Mouse (Mus musculus): ENCODE data around the gene Dnajc3.

The Dnajc3 gene

DNA sequence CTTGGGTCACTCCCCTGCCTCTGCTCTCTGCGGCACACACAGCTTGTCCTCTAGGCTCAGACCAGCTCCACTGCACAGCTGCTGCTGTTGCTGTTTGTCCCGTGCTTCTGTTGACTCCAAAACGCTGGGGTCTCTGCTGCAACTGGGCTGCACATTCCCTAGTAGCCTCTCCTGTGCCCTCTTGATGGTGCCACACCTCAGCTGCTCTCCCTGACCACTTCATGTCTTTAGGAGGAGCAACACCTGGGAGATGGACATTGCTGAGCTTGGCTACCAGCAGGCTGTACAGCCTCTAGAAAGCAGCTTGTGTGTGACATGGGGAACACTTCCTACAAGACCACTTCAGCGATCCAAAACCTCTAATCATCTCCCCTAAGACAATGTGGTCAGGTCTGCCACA lies 46.4 kb downstream of the Dnajc3 start:
- DNase-seq = no peak

DNA sequence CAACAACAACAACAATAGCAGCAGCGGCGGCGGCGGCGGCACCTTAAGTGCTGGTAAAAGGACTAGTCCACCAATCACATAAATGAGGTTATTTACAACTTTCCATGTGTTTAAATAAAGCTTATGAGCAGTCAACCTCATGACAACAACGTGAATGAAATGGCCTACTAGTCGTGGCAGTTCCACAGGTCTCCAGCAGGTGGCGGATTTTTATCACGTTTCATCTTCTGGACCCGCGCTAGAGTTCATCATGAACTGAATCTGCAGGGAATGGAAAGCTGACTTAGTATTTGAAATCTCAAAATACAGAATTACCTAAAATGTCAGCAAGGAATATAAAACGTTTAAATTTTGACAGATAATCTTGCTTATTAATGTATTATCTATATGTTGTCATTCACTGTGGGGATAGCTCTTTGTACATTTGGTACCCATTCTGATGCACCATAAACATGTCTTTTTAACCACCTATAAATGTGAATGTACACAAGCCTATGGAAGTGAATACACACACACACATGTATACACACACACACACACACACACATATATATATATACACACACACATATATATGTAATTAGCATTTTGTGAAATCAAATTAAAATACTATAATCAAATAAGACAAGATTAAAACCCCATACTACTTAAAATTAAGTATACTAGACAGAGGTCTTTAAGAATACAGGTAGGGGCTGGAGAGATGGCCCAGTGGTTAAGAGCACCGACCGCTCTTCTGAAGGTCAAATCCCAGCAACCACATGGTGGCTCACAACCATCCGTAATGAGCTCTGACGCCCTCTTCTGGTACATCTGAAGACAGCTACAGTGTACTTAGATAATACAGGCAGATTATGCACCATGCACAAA lies 49.1 kb downstream of the Dnajc3 start:
- DNase-seq = peak; percentile 80 to 82

DNA sequence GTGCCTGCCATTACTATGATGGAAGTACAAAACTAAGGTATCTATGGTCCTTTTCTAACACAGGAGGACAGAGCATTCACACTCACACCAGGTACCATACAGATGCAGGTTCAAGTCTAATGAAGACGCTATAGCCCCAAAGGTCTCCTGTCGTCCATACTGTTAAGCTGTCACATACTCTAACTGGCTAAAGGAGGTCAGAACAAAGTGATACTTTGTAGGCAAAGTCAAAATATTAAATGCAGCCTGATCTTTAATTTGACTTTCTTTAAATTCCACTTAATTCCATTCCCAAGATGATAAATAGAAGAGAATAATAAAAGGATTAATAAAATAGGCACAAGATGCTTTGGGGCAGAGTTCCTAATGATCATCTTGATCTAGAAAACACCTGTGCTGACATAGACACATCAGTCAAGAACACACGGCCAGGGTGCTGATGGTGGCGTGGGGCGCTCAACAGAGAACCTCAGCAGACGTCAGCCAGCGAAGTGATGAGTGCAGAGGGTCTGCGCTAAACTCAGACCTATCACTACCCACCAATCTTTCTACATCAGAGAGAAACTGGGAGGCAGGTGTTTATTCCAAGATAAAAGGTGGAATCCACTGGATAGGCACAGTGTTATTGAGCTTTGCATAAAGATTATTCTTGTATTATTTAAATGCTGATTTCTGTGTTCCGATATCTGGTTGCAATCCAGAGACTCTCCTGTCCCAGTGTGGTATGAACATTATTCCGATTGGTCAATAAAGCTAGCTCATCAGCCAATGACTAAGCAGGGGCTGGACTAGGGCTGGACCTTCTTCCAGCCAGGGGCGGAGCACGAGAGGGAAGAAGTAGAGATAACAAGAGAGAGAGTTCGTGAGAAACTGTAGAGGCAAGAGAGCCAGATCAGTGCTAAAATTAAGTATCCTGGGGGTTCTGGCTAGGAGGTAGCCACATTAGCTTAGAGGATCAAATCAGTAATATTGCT lies 50.0 kb downstream of the Dnajc3 start:
- DNase-seq = no peak

DNA sequence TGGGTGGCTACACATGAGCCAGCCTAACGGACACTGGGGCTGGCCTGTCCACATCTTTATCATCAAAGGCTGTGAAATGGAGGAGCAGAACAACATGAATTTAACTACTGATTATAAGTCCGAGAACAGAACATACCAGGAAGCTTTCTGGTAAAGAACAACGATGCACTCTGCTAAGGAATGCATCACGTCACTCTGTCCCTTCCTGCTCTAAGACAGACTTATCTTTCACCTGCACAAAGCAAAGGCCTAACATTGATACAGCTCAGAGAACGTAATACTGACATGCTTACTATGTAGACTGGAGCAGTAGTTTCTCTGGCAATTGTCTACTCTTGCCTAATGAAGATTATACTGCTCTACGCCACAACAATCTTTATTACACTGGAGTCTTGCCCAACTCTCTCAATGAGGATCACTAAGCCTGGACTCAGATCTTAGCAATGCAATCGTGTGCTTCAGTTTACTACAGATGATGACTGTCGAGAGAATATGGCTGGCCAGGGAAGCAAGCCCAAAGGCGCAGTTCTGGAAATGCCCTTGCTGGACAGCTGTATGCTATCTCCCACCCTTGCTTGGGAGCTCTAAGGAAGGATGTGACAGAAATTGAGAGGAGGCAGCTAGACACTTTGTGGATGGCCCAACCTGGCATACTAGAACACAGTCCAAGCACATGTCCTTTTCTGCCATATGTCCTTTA lies 57.6 kb downstream of the Dnajc3 start:
- DNase-seq = no peak

DNA sequence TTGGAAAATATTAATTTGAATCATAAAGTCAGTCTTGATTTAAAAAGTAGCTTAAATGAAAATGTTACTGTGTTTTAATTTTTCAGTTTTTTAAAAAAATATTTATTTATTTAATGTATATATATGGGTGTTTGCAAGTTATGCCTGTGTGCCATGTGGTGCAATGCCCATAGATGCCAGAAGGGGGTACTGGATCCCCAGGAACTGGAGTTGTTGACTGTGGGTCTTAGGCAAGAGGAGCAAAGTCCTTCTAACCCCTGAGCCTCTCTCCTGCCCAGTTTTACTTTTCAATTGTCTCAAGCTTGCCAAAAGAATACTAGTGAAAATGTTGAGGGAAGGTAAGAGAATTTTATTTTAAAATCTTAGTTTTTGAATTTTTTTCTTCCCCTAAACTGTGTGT lies 65.5 kb downstream of the Dnajc3 start:
- peak; percentile 69 to 75 for DNase-seq

DNA sequence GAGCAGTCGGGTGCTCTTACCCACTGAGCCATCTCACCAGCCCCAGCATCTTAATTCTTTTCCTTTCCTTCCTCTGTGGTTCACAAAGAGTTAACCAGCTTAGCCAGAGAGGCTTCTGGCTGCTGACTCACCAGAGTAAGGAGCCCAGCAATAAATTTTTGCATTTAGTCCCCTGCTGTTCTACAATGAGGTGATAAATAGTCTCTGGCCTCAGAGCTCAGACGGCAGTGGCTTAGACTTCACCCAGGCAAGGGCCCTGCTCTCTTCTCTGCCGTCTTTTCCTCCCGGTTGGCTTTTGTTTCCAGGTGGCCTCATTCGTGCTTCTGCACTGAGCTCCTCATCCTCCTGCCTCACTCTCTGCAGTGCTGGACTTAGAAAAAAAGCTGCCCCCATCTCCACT lies 68.1 kb downstream of the Dnajc3 start:
- no peak for DNase-seq

DNA sequence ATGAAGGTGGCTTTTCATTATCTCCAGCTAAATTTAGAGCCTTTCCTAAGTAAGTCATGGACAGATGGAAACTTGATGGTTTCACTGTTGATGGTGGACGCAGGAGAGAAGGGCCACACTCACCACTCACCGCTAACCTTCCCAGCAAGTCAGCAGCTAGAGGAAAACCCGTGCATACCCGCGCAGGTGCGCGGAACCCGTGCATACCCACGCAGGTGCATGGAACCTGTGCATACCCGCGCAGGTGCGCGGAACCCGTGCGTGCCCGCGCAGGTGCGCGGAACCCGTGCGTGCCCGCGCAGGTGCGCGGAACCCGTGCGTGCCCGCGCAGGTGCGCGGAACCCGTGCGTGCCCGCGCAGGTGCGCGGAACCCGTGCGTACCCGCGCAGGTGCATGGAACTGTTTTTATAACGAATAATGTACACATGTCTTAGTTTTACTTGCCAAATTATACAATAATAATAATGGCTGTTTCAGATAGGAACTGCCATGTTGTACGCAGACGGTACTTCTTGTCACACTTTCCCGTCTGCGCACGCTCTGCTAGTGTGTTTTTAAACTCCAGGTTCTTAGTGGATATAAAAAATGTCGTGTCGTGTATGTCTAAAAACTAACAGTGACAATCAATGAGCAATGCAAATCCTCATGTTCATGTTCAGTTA lies 68.8 kb downstream of the Dnajc3 start:
- peak; percentile 46 to 47 for DNase-seq

DNA sequence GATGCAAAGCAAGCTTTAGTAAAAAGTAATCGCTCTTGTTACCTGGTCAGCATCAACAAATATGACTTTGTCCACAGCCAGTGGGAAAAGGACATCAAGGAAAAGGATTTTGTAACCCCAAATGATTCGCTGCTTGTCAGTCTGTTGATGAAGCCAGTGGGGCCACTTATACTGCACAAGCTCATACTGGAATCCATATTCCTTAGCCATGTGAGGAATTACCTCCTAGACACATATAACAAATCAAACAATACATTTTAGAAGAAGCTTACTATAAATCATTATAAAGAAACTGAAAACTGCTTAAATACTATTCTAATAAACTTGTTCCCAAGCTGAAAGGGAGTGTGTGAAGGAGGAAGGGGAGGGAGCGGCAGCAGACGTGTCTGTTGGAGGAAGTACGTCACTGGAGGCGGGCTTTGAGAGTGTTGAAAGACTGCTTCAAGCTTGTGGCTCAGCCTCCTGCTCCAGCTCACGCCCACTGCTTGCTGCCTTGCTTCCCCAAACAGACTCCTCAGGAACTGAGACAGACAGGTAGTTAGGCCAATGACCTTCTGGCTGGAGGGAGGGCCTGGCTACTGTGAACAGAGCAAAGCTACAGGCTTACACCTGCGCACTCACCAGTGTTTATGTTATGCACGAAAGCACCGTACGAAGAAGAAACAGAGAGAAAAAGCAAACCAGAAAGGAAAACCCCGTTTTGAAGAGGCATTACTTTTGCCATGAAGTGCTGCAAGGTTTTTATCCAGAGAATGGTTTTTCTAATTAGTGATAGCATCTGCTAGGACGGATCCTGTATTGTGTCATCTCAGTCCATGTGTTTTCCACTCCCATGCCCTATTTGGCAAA lies 69.6 kb downstream of the Dnajc3 start:
- peak; percentile 95 for DNase-seq

DNA sequence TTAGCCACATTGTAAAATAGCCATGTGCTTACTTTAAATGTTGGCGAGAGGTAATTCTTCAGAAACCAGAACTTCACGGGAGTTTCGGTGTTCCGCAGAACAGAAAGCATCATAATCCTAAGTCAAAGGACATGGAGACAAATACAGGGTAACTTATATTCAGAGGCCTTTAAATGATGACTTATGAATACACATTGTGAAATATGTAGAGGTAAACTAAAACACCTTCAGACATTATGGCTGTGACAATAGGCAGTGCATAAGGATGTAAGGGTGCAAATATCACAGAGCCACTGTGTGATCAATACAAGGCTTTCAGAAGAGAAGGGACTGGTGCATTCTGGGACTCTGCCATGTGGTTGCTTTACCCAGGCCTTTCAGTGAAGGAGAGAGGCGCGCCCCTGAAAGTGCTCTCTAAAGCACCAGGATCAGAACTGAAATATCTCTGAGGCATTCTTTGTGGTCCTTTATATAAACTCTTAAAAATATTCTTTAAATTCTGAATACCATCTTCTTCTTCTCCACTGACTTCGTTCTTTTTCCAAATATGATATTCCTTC lies 70.3 kb downstream of the Dnajc3 start:
- peak in 1 of 2 experiments; percentile 11 for DNase-seq

DNA sequence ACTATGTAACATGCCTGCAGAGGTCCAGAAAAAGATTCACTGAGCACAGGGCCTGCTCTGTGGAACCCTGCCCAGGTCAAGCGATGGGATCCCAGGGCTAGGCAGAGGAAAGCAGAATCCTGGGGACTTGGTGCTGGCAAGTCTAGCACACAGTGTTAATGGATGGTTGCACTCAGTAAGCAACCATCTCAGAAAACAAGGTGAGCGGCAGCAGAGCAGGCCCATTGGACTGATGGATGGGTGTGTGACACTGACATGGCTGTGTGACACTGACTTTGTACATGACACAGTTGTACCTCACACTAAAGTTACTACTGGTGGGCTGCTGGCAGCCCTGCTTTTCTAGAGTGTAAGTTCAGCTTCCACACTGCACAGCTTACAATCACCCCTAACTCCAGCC lies 71.8 kb downstream of the Dnajc3 start:
- DNase-seq = no peak

DNA sequence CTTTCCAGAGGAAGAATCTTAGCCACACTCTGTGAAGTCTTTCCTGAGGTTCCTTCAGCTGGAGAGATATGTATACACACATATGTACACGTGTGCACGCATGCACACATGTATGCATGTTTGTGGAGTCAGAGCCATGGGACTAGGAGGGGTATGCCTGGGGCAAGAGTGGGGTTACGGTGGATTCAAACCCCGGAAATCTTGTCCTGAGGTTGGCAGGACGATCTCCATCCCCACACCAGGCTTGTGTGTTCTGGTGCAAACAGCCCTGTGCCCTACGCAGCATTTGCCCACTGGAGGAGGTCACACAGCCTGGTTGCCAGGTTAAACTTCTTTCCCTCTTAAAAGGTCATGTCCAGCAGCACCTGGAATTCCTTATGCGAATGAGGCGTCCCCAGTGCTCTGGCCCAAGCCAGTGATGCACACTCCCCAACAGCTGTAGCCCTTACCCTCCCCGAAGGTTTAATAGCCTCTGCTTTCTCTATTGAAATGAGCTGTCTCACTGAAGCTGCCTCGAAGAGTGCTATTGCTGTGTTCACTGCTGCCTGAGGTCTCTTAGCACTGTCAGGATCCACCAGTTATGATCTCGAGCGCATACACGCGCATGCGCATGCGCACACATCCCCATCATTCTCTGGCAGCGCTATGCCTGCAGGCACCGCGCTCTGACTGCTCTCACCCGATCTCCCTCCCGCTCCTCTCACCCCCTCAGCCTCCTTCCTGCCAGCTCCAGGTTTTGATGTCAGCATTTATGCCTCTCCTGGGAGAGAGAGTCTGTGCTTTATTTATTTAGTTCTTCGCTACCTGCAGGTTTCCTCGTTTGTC lies 75.0 kb downstream of the Dnajc3 start:
- peak; percentile 52 to 57 for DNase-seq

DNA sequence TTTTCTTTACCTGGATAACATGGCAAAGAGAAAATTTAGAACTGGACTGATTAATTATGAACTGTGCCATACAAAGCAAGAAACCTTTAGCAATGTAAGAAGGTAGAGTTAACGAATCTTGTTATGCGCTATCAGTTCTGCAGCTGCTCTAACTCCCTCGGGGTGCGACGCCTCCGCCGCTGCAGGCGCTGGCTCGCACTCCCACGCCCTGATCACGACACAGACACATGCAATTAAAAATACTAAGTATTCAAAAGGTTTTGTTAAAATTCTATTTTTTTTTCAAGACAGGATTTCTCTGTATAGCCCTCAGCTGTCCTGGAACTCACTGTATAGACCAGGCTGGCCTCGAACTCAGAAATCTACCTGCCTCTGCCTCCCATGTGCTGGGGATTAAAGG lies 75.8 kb downstream of the Dnajc3 start:
- DNase-seq = no peak

DNA sequence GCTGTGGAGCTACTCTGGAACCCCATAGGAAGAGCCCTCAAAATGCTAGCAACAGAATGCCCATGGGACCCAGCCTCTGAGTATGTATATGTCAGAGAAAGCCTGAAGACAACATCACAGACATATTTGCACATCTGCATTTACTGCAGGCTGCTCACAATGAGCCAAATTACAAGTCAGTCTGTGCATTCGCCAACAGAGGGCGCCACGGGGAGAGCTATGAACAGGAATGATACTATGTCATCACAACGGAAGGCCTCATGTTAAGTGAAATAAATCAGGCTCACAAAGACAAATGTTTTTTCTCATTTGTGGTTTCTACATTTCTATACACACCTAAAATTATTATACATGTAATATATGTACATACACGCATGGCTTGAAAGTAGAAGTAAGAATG lies 88.1 kb downstream of the Dnajc3 start:
- DNase-seq = peak; percentile 43 to 46

DNA sequence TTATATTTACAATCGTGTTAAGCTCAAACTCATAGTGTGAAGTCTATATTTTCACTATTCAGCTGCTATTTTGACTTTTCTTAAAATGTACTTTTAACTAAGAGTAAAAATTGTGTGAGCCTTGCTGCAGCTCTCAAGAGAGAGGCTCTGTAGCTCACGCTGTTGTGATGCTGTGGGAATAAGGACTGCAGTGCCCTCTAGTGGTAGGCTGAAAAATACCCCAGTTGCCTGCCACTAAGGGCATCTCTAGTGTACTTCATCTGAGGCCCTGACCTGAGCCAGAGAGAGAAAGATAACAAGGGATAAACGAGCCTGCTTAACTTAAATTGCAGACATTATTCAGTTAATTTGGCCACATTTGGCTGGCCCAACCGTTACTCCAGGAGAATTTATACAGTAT lies 89.4 kb downstream of the Dnajc3 start:
- peak; percentile 82 to 84 for DNase-seq

DNA sequence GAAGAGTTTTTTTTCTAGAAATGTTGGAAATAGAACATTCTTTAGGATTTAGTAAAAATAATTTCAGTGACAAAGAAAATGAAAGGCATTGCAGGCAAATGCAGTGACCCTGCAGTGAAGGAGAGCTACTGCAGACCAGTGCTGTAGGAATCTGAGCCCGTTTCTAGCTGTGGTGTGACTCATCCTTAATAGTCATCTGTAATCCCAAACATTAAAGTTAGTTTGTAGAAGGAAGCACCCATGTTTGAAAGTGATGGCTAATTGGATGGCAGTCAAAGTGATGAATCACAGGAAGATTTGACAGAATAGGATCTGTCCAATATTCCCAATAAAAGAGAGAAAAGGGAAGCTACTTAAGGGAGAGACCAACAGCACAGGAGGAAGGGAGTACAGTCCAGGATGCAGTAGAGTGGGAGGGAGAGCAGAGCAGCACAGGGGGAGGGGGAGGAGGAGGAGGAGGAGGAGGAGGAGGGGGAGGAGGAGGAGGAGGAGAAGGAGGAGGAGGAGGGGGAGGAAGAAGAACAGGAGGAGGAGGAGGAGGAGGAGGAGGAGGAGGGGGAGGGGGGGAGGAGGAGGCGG lies 90.0 kb downstream of the Dnajc3 start:
- no peak for DNase-seq
